Mouse (Mus musculus) erythroid progenitor cell, adult 5-6 weeks (primary cell): ENCODE measurements around the gene Bhlhe23. TPM values are rescaled to one million over a fixed set of nuclear protein-coding genes. Genes with fewer than 3 reads are reported as not detected.

Experiments
- ATAC-seq: replicated peaks from 2 replicates; pipeline ENCODE4 v1.8.0; 2016; ENCODE audit warnings: moderate number of reproducible peaks, mild to moderate bottlenecking, moderate TSS enrichment, inconsistent platforms; ENCODE audit not compliant: poor library complexity, low FRiP score, severe bottlenecking
- total RNA-seq, 2 experiments: library from RNA; stranded (forward) in 1 of 2; stranded (reverse) in 1 of 2; fragments of 150-400 nt in 1 of 2; fragments of 186-747, 209-891 nt in 1 of 2; gene quantifications; 2 replicates each; pipeline versions ENCODE4 v1.2.3 to v1.2.4; 2015 to 2017; ENCODE audit warnings: low replicate concordance in 2 of 2

Bhlhe23 gene
- total RNA-seq (2015; ENCODE audit: low replicate concordance) (not detected in 2 replicates), total RNA-seq (2017; ENCODE audit: low replicate concordance) (not detected in 2 replicates)

GRCm38 (mm10) chr2:180776793-180777192 lies at the start of gene Bhlhe23:
Bhlhe23 (minus strand) TSS chr2:180776900.
- ATAC-seq: no peak

- no peak for ATAC-seq
These were observed 48.6 kb upstream of the Bhlhe23 start for GRCm38 (mm10) chr2:180825147-180825941.

- ATAC-seq: no peak
These were observed 48.0 kb upstream of the Bhlhe23 start for GRCm38 (mm10) chr2:180824724-180825123.

GRCm38 (mm10) chr2:180824061-180824460 lies 47.4 kb upstream of the Bhlhe23 start:
- ATAC-seq: no peak

GRCm38 (mm10) chr2:180822476-180822875 lies 45.8 kb upstream of the Bhlhe23 start:
- ATAC-seq: no peak

- ATAC-seq: no peak
These were observed 42.8 kb upstream of the Bhlhe23 start for GRCm38 (mm10) chr2:180819504-180819903.

- no peak for ATAC-seq
These were observed 39.9 kb upstream of the Bhlhe23 start for GRCm38 (mm10) chr2:180816440-180817065.

GRCm38 (mm10) chr2:180813982-180814568 lies 37.4 kb upstream of the Bhlhe23 start:
- no peak for ATAC-seq

- ATAC-seq: no peak
These were observed 34.3 kb upstream of the Bhlhe23 start for GRCm38 (mm10) chr2:180811002-180811401.

- ATAC-seq: no peak
These were observed 32.8 kb upstream of the Bhlhe23 start for GRCm38 (mm10) chr2:180809510-180809909.

GRCm38 (mm10) chr2:180805966-180806365 lies 29.3 kb upstream of the Bhlhe23 start:
- no peak for ATAC-seq

GRCm38 (mm10) chr2:180796008-180796407 lies 19.3 kb upstream of the Bhlhe23 start:
- ATAC-seq: no peak

- no peak for ATAC-seq
These were observed 18.9 kb upstream of the Bhlhe23 start for GRCm38 (mm10) chr2:180795597-180795996.

GRCm38 (mm10) chr2:180794422-180794821 lies 17.7 kb upstream of the Bhlhe23 start:
- ATAC-seq: no peak

GRCm38 (mm10) chr2:180791674-180792073 lies 15.0 kb upstream of the Bhlhe23 start:
- no peak for ATAC-seq

GRCm38 (mm10) chr2:180788843-180789242 lies 12.1 kb upstream of the Bhlhe23 start:
- ATAC-seq: no peak

GRCm38 (mm10) chr2:180788386-180788785 lies 11.7 kb upstream of the Bhlhe23 start:
- ATAC-seq: no peak

GRCm38 (mm10) chr2:180787566-180788232 lies 11.0 kb upstream of the Bhlhe23 start:
- no peak for ATAC-seq

- no peak for ATAC-seq
These were observed 10.0 kb upstream of the Bhlhe23 start for GRCm38 (mm10) chr2:180786732-180787131.

- no peak for ATAC-seq
These were observed 3.6 kb upstream of the Bhlhe23 start for GRCm38 (mm10) chr2:180780282-180780681.
